Mouse (Mus musculus) heart, postnatal 36 days (tissue): ENCODE results near the gene Dennd6b. TPM values are rescaled to one million over a fixed set of nuclear protein-coding genes. Genes with fewer than 3 reads are reported as not detected.
A peak's percentile ranks its signal among the peaks of the same experiment; 100 is the strongest.

Source experiments
- DNase-seq, 2 experiments: peaks; one replicate each; pipeline ENCODE4 v3.0.0; 2021 to 2022
- intact Hi-C: fragments of 180-260 bp; cut with DNase I; formaldehyde crosslinking; loops from one replicate; pipeline ENCODE4 v1.15.1; 2025
- total RNA-seq, 2 experiments: library from RNA; stranded (reverse); gene quantifications; 2 replicates each; pipeline ENCODE4 v1.2.3; 2021

Dennd6b gene
- 10 to 100 TPM in 1 of 2 experiments, 1 to 10 TPM in 1; 8.9 to 10.5 TPM for total RNA-seq

GRCm38 (mm10) chr15:89196313-89196706, at the start of gene Dennd6b:
Dennd6b (minus strand) TSS chr15:89196496.
- intact Hi-C loops = loop anchor here (1.0 to 5.0 kb wide), 4 partner anchors 14 to 68 kb away; partner anchors contain the start of genes Hdac10 and Ppp6r2

GRCm38 (mm10) chr15:89241025-89241424, 44.7 kb upstream of the Dennd6b start:
- intact Hi-C loops = no loop called here
- DNase-seq = no peak

More at GRCm38 (mm10) chr15:89196313-89196706, at the start of gene Dennd6b:
- DNase-seq = peak; percentile 94 to 95

- intact Hi-C loops = no loop called here
- no peak for DNase-seq
These were observed 43.6 kb upstream of the Dennd6b start for GRCm38 (mm10) chr15:89239751-89240392.

GRCm38 (mm10) chr15:89234052-89234451, 37.8 kb upstream of the Dennd6b start:
- intact Hi-C loops = no loop called here
- DNase-seq = no peak

- intact Hi-C loops = no loop called here
- DNase-seq = peak in 1 of 2 experiments; percentile 32
These were observed 37.3 kb upstream of the Dennd6b start for GRCm38 (mm10) chr15:89233586-89233985.

- intact Hi-C loops = no loop called here
These were observed 19.4 kb upstream of the Dennd6b start for GRCm38 (mm10) chr15:89215611-89216233.

GRCm38 (mm10) chr15:89214953-89215352, 18.7 kb upstream of the Dennd6b start:
- DNase-seq = no peak
- intact Hi-C loops = loop anchor here (5.0 kb wide), 1 partner anchor 388 kb away; no protein-coding TSS in a partner anchor

More at GRCm38 (mm10) chr15:89215611-89216233, 19.4 kb upstream of the Dennd6b start:
- DNase-seq = peak; percentile 40 to 47

GRCm38 (mm10) chr15:89213517-89213916, 17.2 kb upstream of the Dennd6b start:
- DNase-seq = no peak
- intact Hi-C loops = loop anchor here (5.0 kb wide), 1 partner anchor 386 kb away; no protein-coding TSS in a partner anchor

GRCm38 (mm10) chr15:89212495-89212894, 16.2 kb upstream of the Dennd6b start:
- DNase-seq = no peak
- intact Hi-C loops = loop anchor here (5.0 kb wide), 1 partner anchor 385 kb away; no protein-coding TSS in a partner anchor

- intact Hi-C loops = loop anchor here (2.0 to 5.0 kb wide), 5 partner anchors 15 to 385 kb away; partner anchors contain the start of genes Dennd6b and Tubgcp6
- peak in 1 of 2 experiments; percentile 45 for DNase-seq
These were observed 15.6 kb upstream of the Dennd6b start for GRCm38 (mm10) chr15:89211716-89212461.

GRCm38 (mm10) chr15:89210915-89211715, 14.8 kb upstream of the Dennd6b start, which contains the start of gene Ppp6r2:
Ppp6r2 (plus strand) TSS chr15:89211553.
- DNase-seq = peak; percentile 85 to 86
- intact Hi-C loops = loop anchor here (1.0 to 5.0 kb wide), 6 partner anchors 14 to 384 kb away; partner anchors contain the start of genes Dennd6b and Tubgcp6

GRCm38 (mm10) chr15:89209886-89210761, 13.8 kb upstream of the Dennd6b start:
- intact Hi-C loops = loop anchor here (1.0 to 10.0 kb wide), 7 partner anchors 13 to 383 kb away; partner anchors contain the start of genes Dennd6b, Ttll8 and Tubgcp6
- peak; percentile 93 to 95 for DNase-seq

- no peak for DNase-seq
- intact Hi-C loops = loop anchor here (10.0 kb wide), 1 partner anchor 253 kb away; the partner anchor contains the start of gene Ttll8
These were observed 11.2 kb upstream of the Dennd6b start for GRCm38 (mm10) chr15:89207457-89207856.

GRCm38 (mm10) chr15:89197056-89197455, 760 bp upstream of the Dennd6b start:
- intact Hi-C loops = loop anchor here (2.0 to 5.0 kb wide), 3 partner anchors 14 to 68 kb away; partner anchors contain the start of genes Hdac10 and Ppp6r2

GRCm38 (mm10) chr15:89195690-89196312, 495 bp downstream of the Dennd6b start:
- intact Hi-C loops = loop anchor here (1.0 to 5.0 kb wide), 4 partner anchors 14 to 67 kb away; partner anchors contain the start of genes Hdac10 and Ppp6r2
- peak; percentile 92 to 93 for DNase-seq

More at GRCm38 (mm10) chr15:89197056-89197455, 760 bp upstream of the Dennd6b start:
- no peak for DNase-seq

GRCm38 (mm10) chr15:89195261-89195681, 1.0 kb downstream of the Dennd6b start:
- no peak for DNase-seq
- intact Hi-C loops = loop anchor here (5.0 kb wide), 1 partner anchor 38 kb away; no protein-coding TSS in a partner anchor

GRCm38 (mm10) chr15:89184937-89185227, 11.4 kb downstream of the Dennd6b start:
- intact Hi-C loops = no loop called here
- no peak for DNase-seq
